Mouse (Mus musculus) kidney, postnatal 14 days (tissue): Measurements from ENCODE around the gene Mmrn1.
"Not testable (repeated sequence)": the region's sequence is repeated elsewhere in the genome, so short reads cannot be mapped to it uniquely, and the experiment has no call there.

Experiments used
- DNase-seq: peaks from one replicate; pipeline ENCODE4 v3.0.0; 2022; ENCODE audit warnings: mixed read lengths

Gene Mmrn1

GRCm38 (mm10) chr6:60924676-60925075 lies at the start of gene Mmrn1:
TSS of gene Mmrn1 (plus strand) at chr6:60924976.
- not testable (repeated sequence) for DNase-seq

GRCm38 (mm10) chr6:60880362-60880761 lies 44.4 kb upstream of the Mmrn1 start:
- no peak for DNase-seq

GRCm38 (mm10) chr6:60881534-60881933 lies 43.2 kb upstream of the Mmrn1 start:
- no peak for DNase-seq

- DNase-seq: no peak
Observed at GRCm38 (mm10) chr6:60907272-60907671, 17.5 kb upstream of the Mmrn1 start.

GRCm38 (mm10) chr6:60931364-60931763 lies 6.6 kb downstream of the Mmrn1 start:
- peak; percentile 9 for DNase-seq

GRCm38 (mm10) chr6:60934835-60935234 lies 10.1 kb downstream of the Mmrn1 start:
- no peak for DNase-seq

GRCm38 (mm10) chr6:60935448-60936130 lies 10.8 kb downstream of the Mmrn1 start:
- DNase-seq: no peak

GRCm38 (mm10) chr6:60944178-60944577 lies 19.4 kb downstream of the Mmrn1 start:
- no peak for DNase-seq

- DNase-seq: no peak
Observed at GRCm38 (mm10) chr6:60944621-60945020, 19.8 kb downstream of the Mmrn1 start.

GRCm38 (mm10) chr6:60950415-60950814 lies 25.6 kb downstream of the Mmrn1 start:
- peak; percentile 29 for DNase-seq

GRCm38 (mm10) chr6:60961285-60961684 lies 36.5 kb downstream of the Mmrn1 start:
- DNase-seq: no peak

- no peak for DNase-seq
Observed at GRCm38 (mm10) chr6:60961838-60962237, 37.1 kb downstream of the Mmrn1 start.

GRCm38 (mm10) chr6:60962668-60963067 lies 37.9 kb downstream of the Mmrn1 start:
- DNase-seq: no peak

- DNase-seq: no peak
Observed at GRCm38 (mm10) chr6:60963726-60964125, 39.0 kb downstream of the Mmrn1 start.

- no peak for DNase-seq
Observed at GRCm38 (mm10) chr6:60966931-60967330, 42.2 kb downstream of the Mmrn1 start.

- no peak for DNase-seq
Observed at GRCm38 (mm10) chr6:60969407-60969806, 44.6 kb downstream of the Mmrn1 start.

- DNase-seq: no peak
Observed at GRCm38 (mm10) chr6:60970811-60971210, 46.0 kb downstream of the Mmrn1 start.

GRCm38 (mm10) chr6:60978610-60979009 lies 53.8 kb downstream of the Mmrn1 start:
- DNase-seq: no peak

- DNase-seq: peak; percentile 25
Observed at GRCm38 (mm10) chr6:60979039-60979438, 54.3 kb downstream of the Mmrn1 start.

- no peak for DNase-seq
Observed at GRCm38 (mm10) chr6:60984360-60984759, 59.6 kb downstream of the Mmrn1 start.

GRCm38 (mm10) chr6:60985919-60986318 lies 61.1 kb downstream of the Mmrn1 start:
- no peak for DNase-seq

GRCm38 (mm10) chr6:60986914-60987313 lies 62.1 kb downstream of the Mmrn1 start:
- no peak for DNase-seq

GRCm38 (mm10) chr6:60987804-60988203 lies 63.0 kb downstream of the Mmrn1 start:
- DNase-seq: no peak

GRCm38 (mm10) chr6:60992366-60992765 lies 67.6 kb downstream of the Mmrn1 start:
- no peak for DNase-seq
